Mouse (Mus musculus) thymus, postnatal 25 days (tissue): ENCODE measurements at regions not wholly inside any gene's neighbourhood (a gene's known extent, or its start where the extent isn't known, plus 50 kb on each side); places are given as distances from the start of the nearest gene placed in this dataset.

Source experiments
- DNase-seq: peaks from one replicate; pipeline ENCODE4 v3.0.0; 2022

DNA sequence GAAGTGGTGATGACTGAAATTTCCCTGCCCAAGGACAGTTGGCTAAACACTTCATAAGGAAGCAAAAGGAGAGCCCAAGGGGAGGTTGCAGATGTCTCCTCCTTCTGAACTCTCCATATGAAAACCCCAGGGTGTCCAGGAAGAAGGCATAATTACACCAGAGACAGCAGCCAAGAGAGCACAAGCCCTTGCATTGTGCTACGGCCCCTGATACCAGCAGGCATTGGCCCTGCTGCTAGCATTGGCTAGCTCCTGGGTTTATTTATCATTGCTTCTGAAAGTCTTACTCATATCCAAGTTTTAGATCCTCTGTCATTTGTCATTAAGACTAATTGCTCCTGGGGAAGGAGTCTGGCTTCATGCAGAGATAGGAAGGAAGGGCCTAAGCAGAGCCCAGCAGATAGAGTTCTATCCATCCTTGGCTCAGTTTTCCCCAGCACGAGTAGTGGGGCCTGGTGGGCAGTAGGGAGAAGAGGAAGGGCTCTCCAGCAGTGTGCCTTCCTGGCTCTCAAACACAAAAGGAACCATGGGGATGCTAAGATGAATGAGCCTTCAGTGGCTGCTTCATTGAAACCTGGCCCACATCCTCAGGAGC lies 98.5 kb upstream of the Tmc3 start:
- DNase-seq, result no peak

DNA sequence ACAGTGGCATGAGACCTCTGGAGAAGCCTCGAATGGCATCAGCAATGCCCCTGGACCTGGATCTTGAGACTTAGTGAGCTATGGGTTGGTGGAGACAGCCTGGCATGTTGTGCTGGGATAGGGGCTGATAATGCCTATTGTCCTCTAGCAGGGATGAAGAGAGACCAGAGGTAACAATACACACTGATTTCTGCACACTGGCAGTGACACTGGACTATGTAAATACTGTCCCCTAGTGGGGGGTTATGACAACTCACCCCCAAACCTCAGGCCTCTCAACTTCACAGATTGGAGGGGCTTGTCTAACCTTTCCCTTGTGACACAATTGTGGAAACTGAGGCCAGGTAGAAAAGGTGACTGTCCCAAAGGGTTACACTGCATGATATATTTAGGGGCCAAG lies 94.9 kb upstream of the Tmc3 start:
- peak; percentile 6 for DNase-seq

DNA sequence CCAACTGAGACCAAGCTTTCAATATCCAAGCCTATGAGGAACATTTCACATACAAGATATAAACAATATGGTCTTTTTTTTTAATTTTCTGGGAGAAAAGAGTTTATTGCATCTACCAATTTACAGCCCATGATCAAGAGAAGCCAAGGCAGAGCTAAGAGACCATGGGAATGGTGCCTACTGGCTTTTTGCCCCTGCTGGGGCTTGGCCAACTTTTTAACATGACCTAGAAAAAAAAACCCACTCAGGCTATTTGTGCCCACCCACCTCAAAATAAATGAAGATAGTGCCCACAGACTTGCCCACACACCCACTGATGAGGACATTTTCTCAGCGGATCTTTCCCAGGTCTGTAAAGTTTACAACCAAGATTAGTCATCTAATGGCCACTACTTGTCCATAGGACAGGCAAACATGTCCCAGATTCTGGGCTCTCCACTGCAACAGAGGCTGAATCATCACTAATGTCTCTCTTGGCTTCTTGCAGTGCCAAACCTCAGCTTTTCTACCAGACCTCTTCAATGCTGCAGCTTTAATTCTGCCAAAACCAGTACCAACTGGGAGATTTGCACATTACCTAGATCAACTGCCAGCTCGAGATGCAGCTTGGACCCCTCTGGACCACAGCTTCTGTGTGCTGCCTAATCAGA lies 79.6 kb upstream of the Tmc3 start:
- DNase-seq, result no peak

DNA sequence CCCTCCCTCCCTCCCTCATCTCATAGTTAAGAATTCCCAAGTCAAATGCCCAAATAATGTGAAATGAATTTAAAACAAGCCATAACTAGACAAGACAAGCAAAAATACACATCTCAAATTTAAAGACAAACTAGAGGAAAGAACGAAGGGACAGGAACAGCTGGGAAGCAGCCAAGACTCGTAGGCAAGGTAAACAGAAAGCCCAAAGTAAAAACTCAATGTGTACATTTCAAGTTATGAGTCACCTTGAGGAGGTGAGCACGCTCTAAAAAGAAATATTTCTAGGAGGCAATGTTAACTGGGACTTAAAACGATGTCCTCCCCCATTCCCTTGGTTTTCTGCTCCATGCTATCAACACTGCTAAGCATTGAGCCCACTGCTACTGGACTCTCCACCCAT lies 68.4 kb upstream of the Tmc3 start:
- no peak for DNase-seq

DNA sequence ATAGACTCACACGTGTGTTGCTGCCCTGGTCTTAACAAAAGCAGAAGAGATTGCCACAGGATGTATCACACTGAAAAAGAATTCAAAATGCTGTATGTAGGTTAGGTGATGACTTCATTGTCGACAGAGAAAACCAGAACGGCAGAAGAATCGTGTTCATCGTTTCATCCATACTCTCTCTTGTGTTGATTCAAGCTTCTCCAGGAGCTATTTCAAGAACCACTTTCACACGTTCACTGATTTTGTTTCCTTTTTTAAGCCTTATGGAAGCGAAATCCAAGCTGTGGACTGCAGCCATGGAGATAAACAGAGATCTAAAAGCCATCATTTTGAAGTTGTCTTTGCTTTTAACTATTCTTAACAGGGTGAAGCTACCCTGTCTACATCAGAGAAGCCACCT lies 63.2 kb upstream of the Tmc3 start:
- DNase-seq, result no peak
